Mouse (Mus musculus): ENCODE data around the gene Smyd3.

The Smyd3 gene

GRCm38 (mm10) chr1:178960015-178960559 is 557.8 kb downstream of the Smyd3 start:
- DNase-seq (ENCODE audit: low spot score in 2 of 2), result no peak

- no peak for DNase-seq (ENCODE audit: low spot score in 2 of 2)
Observed at GRCm38 (mm10) chr1:178958641-178959040, 559.2 kb downstream of the Smyd3 start.

- DNase-seq (ENCODE audit: low spot score in 2 of 2), result no peak
Observed at GRCm38 (mm10) chr1:178952910-178953309, 564.9 kb downstream of the Smyd3 start.

DNA sequence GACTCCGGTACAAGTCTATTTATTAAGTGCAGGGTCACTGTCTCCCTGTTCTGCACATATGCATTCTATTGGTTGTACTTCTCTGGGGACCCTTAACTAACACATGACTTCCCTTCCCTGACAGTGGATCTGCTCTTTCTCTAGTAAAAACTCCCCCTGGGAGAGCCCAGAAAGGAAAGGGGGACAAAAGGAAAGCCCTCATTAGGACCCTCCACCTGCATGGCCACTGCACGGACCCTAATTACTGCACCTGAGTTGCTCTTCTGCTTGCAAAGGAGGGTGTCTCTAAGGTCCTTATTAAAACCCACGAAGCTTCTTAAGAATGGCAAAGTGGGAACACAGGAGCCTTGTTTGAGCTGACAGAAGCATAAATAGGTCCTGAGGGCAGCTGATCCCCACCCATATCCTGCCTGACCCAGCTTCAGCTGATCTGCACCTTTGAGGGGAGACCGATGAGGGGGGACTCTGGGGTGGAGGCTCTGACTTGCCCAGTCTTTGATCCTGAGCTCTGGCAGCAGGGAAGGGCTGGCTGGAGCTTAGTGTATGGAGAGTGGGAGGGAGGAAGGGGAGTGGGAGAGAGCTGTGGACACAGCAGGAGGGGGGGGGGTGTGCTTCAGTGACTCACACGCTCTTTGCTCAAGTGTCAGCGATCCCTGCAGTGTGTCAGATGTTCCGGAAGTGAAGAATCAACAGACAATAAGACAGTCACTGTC is 575.4 kb downstream of the Smyd3 start:
- DNase-seq (ENCODE audit: low spot score in 2 of 2), result no peak

DNA sequence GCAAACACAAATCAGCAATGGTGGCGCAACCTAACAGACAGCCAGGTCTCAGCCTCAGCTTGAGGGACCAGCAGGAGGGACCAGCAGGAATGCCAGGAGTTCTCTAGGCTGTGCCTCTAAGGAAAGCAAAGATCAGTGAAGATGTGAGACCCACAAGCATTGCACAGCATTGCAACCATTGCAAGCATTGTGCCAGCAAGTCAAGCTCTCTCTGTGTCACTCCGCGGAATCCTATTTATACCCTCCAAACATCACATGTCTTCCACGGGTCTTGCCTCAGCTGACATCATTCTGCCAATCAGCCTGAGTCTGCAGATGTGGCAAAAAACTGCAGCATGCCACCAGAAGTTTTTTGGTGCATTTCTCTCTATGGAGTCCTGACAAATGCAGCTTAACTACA is 577.5 kb downstream of the Smyd3 start:
- no peak for DNase-seq (ENCODE audit: low spot score in 2 of 2)

DNA sequence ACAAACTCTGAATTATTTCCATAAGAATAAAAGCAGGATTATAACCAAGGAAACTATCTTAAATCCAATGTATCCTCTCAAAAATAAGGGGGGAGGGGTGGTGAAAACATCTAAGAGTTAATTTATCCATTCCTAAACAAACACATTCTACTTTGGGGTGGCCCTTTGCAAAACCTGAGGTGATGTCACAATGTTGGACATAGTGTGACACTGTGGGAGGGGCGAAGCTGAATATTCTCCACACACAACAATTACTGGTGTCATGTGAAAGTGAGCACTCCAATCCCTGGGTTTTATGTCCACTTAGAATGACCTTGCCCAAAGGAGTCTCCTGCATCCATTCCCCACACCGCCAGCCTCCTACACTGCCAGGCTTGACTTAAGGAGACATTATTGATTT is 580.9 kb downstream of the Smyd3 start:
- no peak for DNase-seq (ENCODE audit: low spot score in 2 of 2)

DNA sequence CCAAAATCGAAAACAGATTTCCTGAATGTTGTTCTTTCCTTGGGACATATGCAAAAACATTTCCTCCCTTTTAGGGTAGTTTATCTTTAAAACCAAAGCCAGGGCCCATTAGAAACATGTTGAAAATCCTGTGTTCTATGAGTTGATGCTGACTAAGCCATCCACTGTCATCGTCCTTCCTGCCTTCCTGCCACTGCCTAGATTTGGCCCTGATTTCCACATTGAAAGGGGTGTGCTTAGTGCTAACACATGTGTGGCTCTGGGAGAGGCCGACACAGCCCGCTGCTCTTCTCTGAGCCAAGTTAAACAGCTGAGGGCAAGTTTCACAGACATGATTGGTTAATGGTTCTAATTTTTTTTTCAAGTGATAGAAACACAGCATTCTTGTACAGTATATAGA is 581.4 kb downstream of the Smyd3 start:
- no peak for DNase-seq (ENCODE audit: low spot score in 2 of 2)

GRCm38 (mm10) chr1:178933953-178934637 is 583.7 kb downstream of the Smyd3 start:
- DNase-seq (ENCODE audit: low spot score in 2 of 2), result no peak

DNA sequence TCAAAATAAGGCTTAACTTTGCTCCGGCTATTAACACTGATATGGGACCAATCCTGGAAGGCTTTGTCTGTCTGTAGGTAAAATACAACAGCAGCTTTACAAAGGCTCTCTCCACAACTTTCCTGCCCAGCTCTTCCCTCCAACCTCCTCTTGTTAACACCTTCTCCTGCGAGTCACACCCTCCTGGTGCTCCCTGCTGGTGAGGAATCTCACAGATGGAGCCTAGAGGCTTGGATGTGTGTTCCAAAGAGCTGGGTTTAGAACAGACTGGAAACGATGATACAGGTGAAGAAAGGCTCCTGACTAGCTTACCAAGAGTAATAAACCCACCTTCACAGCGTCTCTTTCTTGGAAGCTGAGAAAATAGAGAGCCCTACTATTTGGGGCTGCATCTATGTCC is 588.3 kb downstream of the Smyd3 start:
- DNase-seq (ENCODE audit: low spot score in 2 of 2), result no peak

DNA sequence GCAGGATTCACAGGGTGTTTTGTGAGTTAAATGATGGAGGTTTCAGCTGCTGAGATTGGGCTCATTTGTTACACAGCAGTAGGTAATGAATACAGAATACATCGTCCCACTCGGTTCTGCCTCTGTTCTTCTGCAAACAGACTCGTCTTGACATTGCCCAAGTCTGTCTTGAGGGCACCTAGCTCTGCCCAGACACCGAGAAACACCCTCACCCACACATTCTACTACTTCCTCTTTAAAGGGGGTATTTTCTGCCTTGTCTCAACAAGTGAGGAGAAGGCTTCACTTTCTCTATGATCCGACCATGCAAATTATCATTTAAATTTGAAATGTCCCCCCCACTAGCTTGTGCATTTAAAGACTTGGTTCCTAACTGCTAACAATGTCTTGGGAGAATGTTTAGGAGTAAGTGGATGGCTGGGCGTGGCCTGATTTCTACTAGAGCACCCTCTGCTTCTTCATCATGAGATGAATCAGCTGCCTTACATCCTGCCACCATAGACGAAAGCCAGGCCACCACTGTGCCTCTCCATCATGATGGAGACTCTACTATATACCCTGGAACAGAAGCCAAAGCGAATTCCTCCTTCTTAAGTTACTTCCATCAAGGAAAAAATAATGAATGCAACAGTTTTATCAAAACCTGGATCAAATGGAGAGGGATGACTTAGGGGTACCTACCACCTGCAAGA is 593.2 kb downstream of the Smyd3 start:
- peak; percentile 10 to 24 for DNase-seq (ENCODE audit: low spot score in 2 of 2)

DNA sequence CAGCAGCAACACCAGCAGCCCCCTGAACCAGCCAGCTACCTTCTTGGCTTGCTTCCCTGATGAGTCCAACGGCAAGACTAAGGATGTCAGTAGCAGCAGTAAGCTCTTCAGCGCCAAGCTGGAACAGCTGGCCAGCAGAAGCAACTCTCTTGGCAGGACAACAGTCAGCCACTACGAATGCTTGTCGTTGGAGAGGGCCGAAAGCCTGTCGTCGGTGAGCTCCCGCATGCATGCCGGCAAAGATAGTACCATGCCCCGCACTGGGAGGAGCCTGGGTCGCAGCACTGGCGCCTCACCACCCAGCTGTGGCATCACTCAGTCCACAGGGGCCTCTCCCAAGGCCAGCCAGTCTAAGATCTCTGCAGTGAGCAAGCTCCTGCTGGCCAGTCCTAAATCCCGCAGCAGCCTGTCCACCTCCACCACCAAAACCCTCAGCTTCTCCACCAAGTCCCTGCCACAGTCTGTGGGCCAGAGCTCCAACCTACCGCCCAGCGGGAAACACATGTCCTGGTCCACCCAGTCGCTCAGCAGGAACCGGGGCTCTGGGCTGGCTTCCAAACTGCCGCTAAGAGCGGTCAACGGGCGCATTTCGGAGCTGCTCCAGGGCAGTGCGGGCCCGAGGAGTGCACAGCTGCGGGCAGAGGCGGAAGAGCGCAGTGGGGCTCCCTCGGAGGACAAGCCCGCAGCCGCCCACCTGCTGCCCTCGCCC is 600.5 kb downstream of the Smyd3 start:
- DNase-seq (ENCODE audit: low spot score in 2 of 2), result no peak

DNA sequence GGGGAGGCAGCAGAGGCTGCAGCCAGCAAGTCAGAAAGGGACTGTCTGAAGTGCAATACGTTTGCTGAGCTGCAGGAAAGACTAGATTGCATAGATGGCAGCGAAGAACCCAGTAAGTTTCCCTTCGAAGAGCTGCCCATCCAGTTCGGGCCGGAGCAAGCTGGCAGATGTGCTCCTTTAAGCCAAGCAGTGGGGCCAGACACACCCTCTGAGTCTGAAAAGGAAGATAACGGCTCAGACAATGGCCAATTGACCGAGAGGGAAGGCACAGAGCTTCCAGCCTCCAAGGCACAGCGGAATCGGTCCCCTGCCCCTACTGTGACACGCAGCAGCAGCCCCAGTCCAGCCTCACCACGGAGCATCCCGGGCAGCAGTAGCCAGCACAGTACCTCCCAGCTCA is 602.8 kb downstream of the Smyd3 start:
- DNase-seq (ENCODE audit: low spot score in 2 of 2), result no peak

DNA sequence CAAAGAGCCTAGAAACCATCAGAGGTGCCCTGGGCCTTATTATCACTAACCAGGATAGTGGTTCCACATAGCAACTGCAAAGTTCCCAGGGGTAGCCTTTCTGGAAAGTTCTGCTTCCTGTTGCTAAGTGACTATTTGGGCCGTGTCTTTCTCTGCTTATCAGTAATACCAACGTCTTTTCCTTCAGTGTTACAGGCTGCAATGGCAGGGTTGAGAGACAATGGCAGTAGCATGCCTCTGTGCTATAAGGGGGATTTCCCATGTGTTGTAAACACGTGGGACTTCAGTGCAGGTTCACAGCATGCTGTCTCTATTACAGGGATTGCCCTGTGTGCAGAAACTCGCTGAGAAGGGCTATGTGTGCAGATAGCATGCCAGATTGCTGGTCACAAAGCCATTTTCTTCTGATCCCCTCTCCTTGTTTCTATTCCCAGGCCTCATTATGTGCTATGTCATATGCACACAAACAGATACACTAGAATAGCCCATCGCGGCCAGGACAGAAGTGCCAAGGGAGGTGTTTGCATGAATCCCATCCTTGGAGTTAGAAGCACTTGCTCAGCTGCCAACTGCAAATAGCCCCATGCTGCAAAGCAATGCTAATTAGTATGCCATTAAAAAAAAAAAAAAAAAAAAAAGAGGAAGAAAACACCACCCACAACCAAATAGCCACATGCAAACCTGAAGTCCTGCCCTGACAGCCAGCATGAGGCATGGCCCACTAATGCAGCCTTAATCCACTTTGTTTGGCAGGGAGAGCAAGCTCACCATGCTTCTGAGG is 604.7 kb downstream of the Smyd3 start:
- no peak for DNase-seq (ENCODE audit: low spot score in 2 of 2)

- no peak for DNase-seq (ENCODE audit: low spot score in 2 of 2)
Observed at GRCm38 (mm10) chr1:178910951-178911350, 606.9 kb downstream of the Smyd3 start.

Measured in spleen, postnatal 36 days (tissue).